Mouse (Mus musculus): Measurements from ENCODE around the gene Tbc1d17. TPM values are rescaled to one million over a fixed set of nuclear protein-coding genes. Genes with fewer than 3 reads are reported as not detected.

Tbc1d17 gene
- total and polyA plus RNA-seq, 3 experiments, result 31.9 to 40.5 (median 38.5) TPM

DNA sequence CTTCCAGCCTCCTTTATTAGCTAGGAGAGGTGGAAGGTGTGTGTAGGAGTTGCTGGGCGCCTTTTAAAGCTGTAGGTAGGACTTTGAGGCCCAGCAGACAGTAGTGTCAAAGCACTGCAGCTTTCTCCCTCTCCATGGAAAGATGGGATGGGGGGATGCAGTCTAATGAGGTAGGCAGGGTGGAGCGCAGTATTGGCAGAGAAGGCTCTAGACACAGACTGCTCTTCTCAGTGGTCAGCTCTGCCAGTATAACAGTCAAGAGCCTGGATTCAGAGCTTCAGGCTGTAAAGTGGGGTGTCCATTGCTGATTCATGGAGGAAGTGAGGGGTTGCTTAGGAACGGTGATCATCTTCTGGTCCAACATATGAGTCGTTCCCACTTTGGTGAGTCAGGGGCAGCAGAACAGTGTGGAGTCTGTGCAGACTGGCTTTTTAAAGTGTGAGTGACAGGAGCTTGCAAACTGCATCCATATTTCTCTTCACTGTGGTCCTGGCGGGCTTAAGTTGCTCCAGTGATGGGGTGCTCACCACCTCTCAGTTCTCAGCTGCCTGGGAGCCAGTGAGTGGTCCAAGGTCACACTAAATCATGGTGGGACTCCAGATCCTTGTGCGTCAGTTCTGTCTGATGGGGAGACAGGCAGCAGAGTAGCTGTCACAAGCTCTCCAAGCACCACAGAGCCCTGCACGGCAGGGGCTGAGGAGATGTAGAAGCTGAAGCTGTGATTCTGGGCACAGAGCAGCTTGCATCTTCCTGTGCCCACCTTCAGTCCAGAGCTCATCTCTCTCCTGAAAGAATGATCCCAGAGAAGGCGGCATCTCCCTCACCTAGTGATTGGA, 2.1 kb upstream of the Tbc1d17 start:
- peak overlapping the region; percentile 69 for H3K4me2 ChIP-seq (ENCODE audit: insufficient read depth, low read depth, poor library complexity, severe bottlenecking)
- H3K36me3 ChIP-seq (replicated peaks in 1 of 2; ENCODE audit: control insufficient read depth in 1 of 2, insufficient read depth in 1 of 2, low read length in 1 of 2), result peaks cover 17 to 39% of the 10 kb centered on the region in 2 experiments
- DNase-seq (ENCODE audit: extremely low read depth), result no peak
- dilution Hi-C loops (cut with MboI; ENCODE audit: extremely low pct_ligation_motif_present, extremely low pct_unique_long_range_greater_than_20kb, low sequenced_read_pairs), result no loop called here
- peak overlapping the region; percentile 81 to 98 (median 93) for H3K4me3 ChIP-seq (replicated peaks in 1 of 3; ENCODE audit: low read depth in 2 of 3, low read length in 2 of 3, poor library complexity in 1 of 3)
- H3K27me3 ChIP-seq (replicated peaks), result no peaks in the 10 kb centered on the region
- H3K27ac ChIP-seq (ENCODE audit: insufficient read depth, low read depth), result peak overlapping the region; percentile 39
- H3K79me2 ChIP-seq (replicated peaks; ENCODE audit: control insufficient read depth, extremely low read depth, insufficient read depth, poor library complexity, severe bottlenecking), result peaks cover 28% of the 10 kb centered on the region
- peaks cover 18 to 53% of the 10 kb centered on the region in 2 experiments for H3K4me1 ChIP-seq (ENCODE audit: control insufficient read depth in 1 of 2, insufficient read depth in 2 of 2)
- in situ Hi-C loops (cut with MboI; ENCODE audit: low pct_ligation_motif_present, low pct_unique_long_range_greater_than_20kb, low sequenced_read_pairs), result loop anchor here (10.0 kb wide), 1 partner anchor 104 kb away; no protein-coding TSS in a partner anchor
- no peak for TF ChIP-seq ZNF384 (IDR thresholded peaks at IDR 0.05; ENCODE audit: low read depth, low read length)
- no peak for TF ChIP-seq UBTF (IDR thresholded peaks at IDR 0.05; ENCODE audit: low read depth, low read length)
- no peak for TF ChIP-seq ETS1 (conservative IDR thresholded peaks at IDR 0.05; ENCODE audit: low read depth, low read length)
- no peak for TF ChIP-seq MXI1 (IDR thresholded peaks at IDR 0.05; ENCODE audit: low read depth, low read length)
- TF ChIP-seq MAFK (IDR thresholded peaks at IDR 0.05; ENCODE audit: insufficient replicate concordance, low read length), result no peak
- TF ChIP-seq PAX5 (IDR thresholded peaks at IDR 0.05; ENCODE audit: low read length), result no peak
- no peak for TF ChIP-seq NRF1 (IDR thresholded peaks at IDR 0.05; ENCODE audit: low read depth, low read length)
- no peak for TF ChIP-seq ELF1 (IDR thresholded peaks at IDR 0.05; ENCODE audit: low read depth, low read length)
- TF ChIP-seq TBP (conservative IDR thresholded peaks at IDR 0.05; ENCODE audit: low read depth, low read length), result no peak
- no peak for TF ChIP-seq POLR2AphosphoS2 (IDR thresholded peaks at IDR 0.05; ENCODE audit: low read depth, low read length)
- TF ChIP-seq CTCF (conservative IDR thresholded peaks at IDR 0.05 in 1 of 2, IDR thresholded peaks at IDR 0.05 in 1 of 2; ENCODE audit: low read depth in 2 of 2, low read length in 2 of 2), result no peak
- no peak for TF ChIP-seq MEF2A (IDR thresholded peaks at IDR 0.05; ENCODE audit: borderline replicate concordance, low read depth, low read length)
- no peak for TF ChIP-seq USF2 (conservative IDR thresholded peaks at IDR 0.05; ENCODE audit: low read depth, low read length)
- TF ChIP-seq TCF12 (IDR thresholded peaks at IDR 0.05; ENCODE audit: low read depth, low read length), result no peak
- no peak for TF ChIP-seq BHLHE40 (IDR thresholded peaks at IDR 0.05; ENCODE audit: low read depth, low read length)
- no peak for TF ChIP-seq USF1 (IDR thresholded peaks at IDR 0.05; ENCODE audit: low read depth, low read length)
- no peak for TF ChIP-seq CHD1 (IDR thresholded peaks at IDR 0.05; ENCODE audit: low read depth, low read length)
- no peak for TF ChIP-seq KAT2A (IDR thresholded peaks at IDR 0.05; ENCODE audit: insufficient replicate concordance, low read length)
- peak overlapping the region; percentile 97 for H3K9ac ChIP-seq (ENCODE audit: insufficient read depth, low read depth)
- H3K9me3 ChIP-seq (replicated peaks; ENCODE audit: low read length), result no peaks in the 10 kb centered on the region

DNA sequence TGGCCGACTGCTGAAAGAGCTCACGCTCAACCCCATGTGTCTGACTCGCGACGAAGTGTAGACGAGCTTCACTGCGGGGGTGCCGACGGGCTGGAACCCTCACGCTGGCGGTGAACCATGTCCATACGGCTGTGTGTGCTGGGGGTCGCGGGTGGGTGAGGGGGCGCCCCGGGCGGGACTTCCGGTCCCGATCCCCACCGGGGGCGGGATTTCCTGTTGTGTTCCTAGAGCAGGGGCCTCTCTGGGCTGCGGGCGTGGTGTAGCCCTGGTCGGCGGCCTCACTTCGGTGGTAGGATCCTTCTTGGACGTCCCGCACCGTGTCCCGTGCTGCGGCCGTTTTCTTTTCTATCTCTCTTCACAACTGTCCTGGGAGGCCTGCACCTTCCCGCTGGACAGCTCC, 1.3 kb upstream of the Tbc1d17 start:
- H3K27me3 ChIP-seq (replicated peaks), result no peaks in the 10 kb centered on the region
- peak overlapping the region; percentile 81 to 98 (median 93) for H3K4me3 ChIP-seq (replicated peaks in 1 of 3; ENCODE audit: low read depth in 2 of 3, low read length in 2 of 3, poor library complexity in 1 of 3)
- H3K4me1 ChIP-seq (ENCODE audit: control insufficient read depth in 1 of 2, insufficient read depth in 2 of 2), result peaks cover 14 to 44% of the 10 kb centered on the region in 2 experiments
- H3K79me2 ChIP-seq (replicated peaks; ENCODE audit: control insufficient read depth, extremely low read depth, insufficient read depth, poor library complexity, severe bottlenecking), result peaks cover 28% of the 10 kb centered on the region
- peaks cover 26 to 47% of the 10 kb centered on the region in 2 experiments for H3K36me3 ChIP-seq (replicated peaks in 1 of 2; ENCODE audit: control insufficient read depth in 1 of 2, insufficient read depth in 1 of 2, low read length in 1 of 2)
- H3K27ac ChIP-seq (ENCODE audit: insufficient read depth, low read depth), result peak overlapping the region; percentile 94
- peak; percentile 77 for DNase-seq (ENCODE audit: extremely low read depth)
- no peak overlapping the region for H3K4me2 ChIP-seq (ENCODE audit: insufficient read depth, low read depth, poor library complexity, severe bottlenecking)
- no peaks in the 10 kb centered on the region for H3K9me3 ChIP-seq (replicated peaks; ENCODE audit: low read length)
- TF ChIP-seq CHD1 (IDR thresholded peaks at IDR 0.05; ENCODE audit: low read depth, low read length) (no peak), ETS1 (conservative IDR thresholded peaks at IDR 0.05; ENCODE audit: low read depth, low read length) (no peak), MAZ (IDR thresholded peaks at IDR 0.05; ENCODE audit: low read depth, low read length) (peak; percentile 19; the same call in 1 of the 2 replicates), PAX5 (IDR thresholded peaks at IDR 0.05; ENCODE audit: low read length) (no peak), CHD2 (IDR thresholded peaks at IDR 0.05; ENCODE audit: low read length) (no peak), HCFC1 (IDR thresholded peaks at IDR 0.05; ENCODE audit: low read depth, low read length) (no peak; the same call in 1 of the 2 replicates), NELFE (IDR thresholded peaks at IDR 0.05; ENCODE audit: low read depth, low read length) (peak; percentile 47; the same call in 1 of the 2 replicates), JUN (IDR thresholded peaks at IDR 0.05; ENCODE audit: insufficient read depth, low read depth, low read length) (no peak), TCF12 (IDR thresholded peaks at IDR 0.05; ENCODE audit: low read depth, low read length) (peak; percentile 55), ZKSCAN1 (IDR thresholded peaks at IDR 0.05; ENCODE audit: borderline replicate concordance, low read depth, low read length) (no peak), USF1 (IDR thresholded peaks at IDR 0.05; ENCODE audit: low read depth, low read length) (no peak), TBP (conservative IDR thresholded peaks at IDR 0.05; ENCODE audit: low read depth, low read length) (no peak), ELF1 (IDR thresholded peaks at IDR 0.05; ENCODE audit: low read depth, low read length) (peak; percentile 69; the same call in 1 of the 2 replicates), ZMIZ1 (IDR thresholded peaks at IDR 0.05; ENCODE audit: low read depth, low read length) (peak; percentile 59), SIN3A (IDR thresholded peaks at IDR 0.05; ENCODE audit: low read length) (peak; percentile 24; the same call in 1 of the 2 replicates)
- in situ Hi-C loops (cut with MboI; ENCODE audit: low pct_ligation_motif_present, low pct_unique_long_range_greater_than_20kb, low sequenced_read_pairs), result loop anchor here (10.0 kb wide), 1 partner anchor 105 kb away; no protein-coding TSS in a partner anchor
- dilution Hi-C loops (cut with MboI; ENCODE audit: extremely low pct_ligation_motif_present, extremely low pct_unique_long_range_greater_than_20kb, low sequenced_read_pairs), result no loop called here
- peak overlapping the region; percentile 97 for H3K9ac ChIP-seq (ENCODE audit: insufficient read depth, low read depth)
